Mouse (Mus musculus) urinary bladder, postnatal 4 days (tissue): ENCODE data around the gene Lrrc1.
"Not testable (repeated sequence)": the region's sequence is repeated elsewhere in the genome, so short reads cannot be mapped to it uniquely, and the experiment has no call there.

Experiments
- DNase-seq, 2 experiments: peaks; one replicate each; pipeline ENCODE4 v3.0.0; 2021 to 2022; ENCODE audit warnings: low spot score in 2 of 2

The Lrrc1 gene

GRCm38 (mm10) chr9:77544354-77545067 is at the start of gene Lrrc1:
Gene Lrrc1 (minus strand): TSS chr9:77544870.
- peak; percentile 87 to 88 for DNase-seq

- no peak for DNase-seq
Observed at GRCm38 (mm10) chr9:77592423-77592822, 47.8 kb upstream of the Lrrc1 start.

GRCm38 (mm10) chr9:77589496-77589895 is 44.8 kb upstream of the Lrrc1 start:
- no peak for DNase-seq

GRCm38 (mm10) chr9:77587616-77588015 is 42.9 kb upstream of the Lrrc1 start:
- no peak for DNase-seq

GRCm38 (mm10) chr9:77586806-77587591 is 42.3 kb upstream of the Lrrc1 start:
- DNase-seq = no peak

- no peak for DNase-seq
Observed at GRCm38 (mm10) chr9:77584746-77585145, 40.1 kb upstream of the Lrrc1 start.

GRCm38 (mm10) chr9:77583302-77583701 is 38.6 kb upstream of the Lrrc1 start:
- DNase-seq = no peak

- DNase-seq = no peak
Observed at GRCm38 (mm10) chr9:77579827-77580226, 35.2 kb upstream of the Lrrc1 start.

- no peak for DNase-seq
Observed at GRCm38 (mm10) chr9:77577931-77578330, 33.3 kb upstream of the Lrrc1 start.

GRCm38 (mm10) chr9:77577409-77577808 is 32.7 kb upstream of the Lrrc1 start:
- DNase-seq = no peak

GRCm38 (mm10) chr9:77576320-77576719 is 31.6 kb upstream of the Lrrc1 start:
- DNase-seq = no peak

- not testable (repeated sequence) for DNase-seq
Observed at GRCm38 (mm10) chr9:77574996-77575395, 30.3 kb upstream of the Lrrc1 start.

- no peak for DNase-seq
Observed at GRCm38 (mm10) chr9:77571851-77572250, 27.2 kb upstream of the Lrrc1 start.

GRCm38 (mm10) chr9:77568789-77569506 is 24.3 kb upstream of the Lrrc1 start:
- no peak for DNase-seq

- no peak for DNase-seq
Observed at GRCm38 (mm10) chr9:77561827-77562226, 17.2 kb upstream of the Lrrc1 start.

GRCm38 (mm10) chr9:77557963-77558362 is 13.3 kb upstream of the Lrrc1 start:
- DNase-seq = no peak

GRCm38 (mm10) chr9:77557181-77557580 is 12.5 kb upstream of the Lrrc1 start:
- no peak for DNase-seq

GRCm38 (mm10) chr9:77556435-77556834 is 11.8 kb upstream of the Lrrc1 start:
- DNase-seq = no peak

GRCm38 (mm10) chr9:77553465-77553864 is 8.8 kb upstream of the Lrrc1 start:
- no peak for DNase-seq

GRCm38 (mm10) chr9:77551036-77551512 is 6.4 kb upstream of the Lrrc1 start:
- DNase-seq = no peak

GRCm38 (mm10) chr9:77546010-77546409 is 1.3 kb upstream of the Lrrc1 start:
- DNase-seq = no peak

- DNase-seq = no peak
Observed at GRCm38 (mm10) chr9:77545068-77545421, 375 bp upstream of the Lrrc1 start.
